ENCODE assay signal across 8 mouse cellular contexts in the genomic region with DNA sequence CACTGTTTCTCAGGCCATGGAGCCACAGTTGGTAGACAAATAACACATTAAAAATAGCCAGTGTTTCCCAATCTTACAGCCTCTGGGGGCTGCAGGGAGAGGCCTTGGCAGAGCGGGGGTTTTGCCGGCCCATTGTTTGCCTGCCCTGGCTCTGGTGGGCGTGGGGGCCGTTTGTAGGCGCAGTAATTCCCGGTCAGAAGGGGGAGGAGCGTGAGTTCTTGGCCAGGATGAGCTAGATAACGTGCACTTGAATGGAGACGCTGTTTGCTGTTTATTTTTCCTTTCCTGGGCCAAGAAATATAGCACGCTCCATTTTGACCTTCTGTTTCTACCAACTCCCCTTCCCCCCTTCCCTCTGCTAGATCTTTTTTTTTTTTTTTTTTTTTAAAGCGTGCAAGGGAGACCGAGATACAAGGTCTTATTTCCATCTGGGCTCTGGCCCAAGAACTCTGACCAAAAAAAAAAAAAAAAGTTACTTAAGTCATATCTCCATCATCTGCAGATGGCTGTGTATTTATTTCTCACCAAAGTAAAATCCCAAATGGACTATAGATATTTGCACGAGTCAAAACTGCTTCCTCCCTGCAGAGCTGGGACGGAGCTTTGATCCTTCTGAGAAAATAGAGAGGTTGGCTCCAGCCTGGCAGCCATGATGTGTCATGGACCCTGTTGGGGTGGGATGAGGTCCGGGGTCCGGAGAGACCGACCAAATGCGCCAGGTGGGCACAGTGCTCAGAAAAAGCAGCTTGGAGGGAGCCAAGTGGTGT.
DNase-seq lines count a peak whose midpoint lies in the region; ATAC-seq and TF ChIP-seq lines count a peak whose summit lies in the region.

No protein-coding gene starts in this region.

- H3K4me2 ChIP-seq in embryonic facial prominence, embryonic 11.5 days (ENCODE audit: low read depth, low read length): no peak overlapping the region
- no peak overlapping the region for H3K4me2 ChIP-seq in heart, embryonic 11.5 days

- peak overlapping the region; percentile 35; the same call in 1 of the 2 replicates for H3K9ac ChIP-seq in embryonic facial prominence, embryonic 11.5 days (replicated peaks; ENCODE audit: low read length)
- H3K9ac ChIP-seq in heart, embryonic 11.5 days (ENCODE audit: low read depth, low read length): no peak overlapping the region; the same call in 1 of the 2 replicates

- no peak for ATAC-seq in embryonic facial prominence, embryonic 11.5 days (replicated peaks; ENCODE audit: insufficient number of reproducible peaks, low FRiP score, low TSS enrichment, low read depth)
- ATAC-seq in heart, embryonic 11.5 days (replicated peaks; ENCODE audit: insufficient number of reproducible peaks, low FRiP score, low TSS enrichment): no peak

- H3K27me3 ChIP-seq in embryonic facial prominence, embryonic 11.5 days (ENCODE audit: control insufficient read depth, insufficient read depth, low read length): no peaks in the 10 kb centered on the region
- no peaks in the 10 kb centered on the region for H3K27me3 ChIP-seq in heart, embryonic 11.5 days (ENCODE audit: control insufficient read depth, insufficient read depth, low read length)
- H3K27me3 ChIP-seq in thymus, adult 2 months (ENCODE audit: control insufficient read depth, insufficient read depth, low read length): no peaks in the 10 kb centered on the region

- no peaks in the 10 kb centered on the region for H3K36me3 ChIP-seq in embryonic facial prominence, embryonic 11.5 days (replicated peaks; ENCODE audit: control insufficient read depth, insufficient read depth, low read depth, low read length)
- H3K36me3 ChIP-seq in heart, embryonic 11.5 days (ENCODE audit: control insufficient read depth, insufficient read depth, low read length): no peaks in the 10 kb centered on the region
- H3K36me3 ChIP-seq in thymus, adult 2 months (ENCODE audit: control insufficient read depth, insufficient read depth, low read length): no peaks in the 10 kb centered on the region

- peak overlapping the region; percentile 54 for H3K27ac ChIP-seq in embryonic facial prominence, embryonic 11.5 days (replicated peaks; ENCODE audit: low read depth, low read length)
- peak overlapping the region; percentile 64 for H3K27ac ChIP-seq in heart, embryonic 11.5 days (ENCODE audit: low read depth, low read length)
- H3K27ac ChIP-seq in thymus, adult 2 months (ENCODE audit: control insufficient read depth, insufficient read depth, low read length): no peak overlapping the region

- TF ChIP-seq CTCF in thymus, adult 2 months (IDR thresholded peaks at IDR 0.05; ENCODE audit: borderline replicate concordance, control insufficient read depth, extremely low read depth, insufficient read depth, low read length, poor library complexity): no peak

- peaks cover 3% of the 10 kb centered on the region for H3K4me1 ChIP-seq in embryonic facial prominence, embryonic 11.5 days (ENCODE audit: control insufficient read depth, insufficient read depth, low read length)
- H3K4me1 ChIP-seq in heart, embryonic 11.5 days (ENCODE audit: control insufficient read depth, insufficient read depth, low read length): peaks cover 22% of the 10 kb centered on the region
- H3K4me1 ChIP-seq in thymus, adult 2 months (replicated peaks; ENCODE audit: control insufficient read depth, insufficient read depth, low read length): peaks cover 30% of the 10 kb centered on the region

- TF ChIP-seq POLR2A in thymus, adult 2 months (IDR thresholded peaks at IDR 0.05; ENCODE audit: control insufficient read depth, extremely low read depth, insufficient read depth, low read length, poor library complexity): no peak

- peak; percentile 60 to 67 for DNase-seq in cerebellum, postnatal 14 days
- DNase-seq in cerebellum, adult 11 months: no peak
- peak; percentile 39 for DNase-seq in embryonic facial prominence, embryonic 11.5 days (ENCODE audit: low spot score)
- peak; percentile 70 for DNase-seq in kidney, adult 9 months
- peak; percentile 85 for DNase-seq in lung, postnatal 14 days
- DNase-seq in right cerebral cortex, postnatal 4 days: no peak
- DNase-seq in thymus, adult 2 months: no peak

- no peak overlapping the region for H3K4me3 ChIP-seq in embryonic facial prominence, embryonic 11.5 days (ENCODE audit: low read depth, low read length)
- no peak overlapping the region for H3K4me3 ChIP-seq in heart, embryonic 11.5 days (ENCODE audit: low read depth, low read length)
- H3K4me3 ChIP-seq in thymus, adult 2 months (ENCODE audit: control insufficient read depth, insufficient read depth, low read length): no peak overlapping the region

- H3K9me3 ChIP-seq in embryonic facial prominence, embryonic 11.5 days (replicated peaks; ENCODE audit: control insufficient read depth, low read length): no peaks in the 10 kb centered on the region
- no peaks in the 10 kb centered on the region for H3K9me3 ChIP-seq in heart, embryonic 11.5 days (replicated peaks; ENCODE audit: control insufficient read depth, low read length)

- 42% methylated on average over 18 of the region's 18 CpGs for WGBS in embryonic facial prominence, embryonic 11.5 days
- WGBS in heart, embryonic 11.5 days (ENCODE audit: insufficient replicate concordance): 40% methylated on average over 18 of the region's 18 CpGs
- WGBS in thymus, adult 2 months: 64% methylated on average over 18 of the region's 18 CpGs

Comparison
In these comparisons a context has a peak if more than half of its experiments do, and no peak if none do; other contexts are left out.
1. DNase-seq: peak in cerebellum, postnatal 14 days (2 of 2), embryonic facial prominence, embryonic 11.5 days (single experiment), kidney, adult 9 months (single experiment) and lung, postnatal 14 days (single experiment); none in cerebellum, adult 11 months (single experiment), right cerebral cortex, postnatal 4 days (single experiment) and thymus, adult 2 months (single experiment).